Mouse (Mus musculus) left cerebral cortex, postnatal 25 days (tissue): ENCODE results near the gene Igf1r. TPM values are rescaled to one million over a fixed set of nuclear protein-coding genes. Genes with fewer than 3 reads are reported as not detected.
A peak's percentile ranks its signal among the peaks of the same experiment; 100 is the strongest.

ENCODE experiments used
- DNase-seq, 2 experiments: peaks; one replicate each; pipeline ENCODE4 v3.0.0; 2022; ENCODE audit warnings: low spot score in 2 of 2, mixed read lengths in 1 of 2
- intact Hi-C: fragments of 180-260 bp; cut with DNase I; formaldehyde crosslinking; loops from one replicate; pipeline ENCODE4 v1.15.1; 2025
- total RNA-seq, 2 experiments: library from RNA; stranded (reverse); gene quantifications; 2 replicates each; pipeline ENCODE4 v1.2.3; 2021

Igf1r gene
- total RNA-seq, 2 experiments from 2014 or later, result 45.8 to 47.3 TPM

- peak in 1 of 2 experiments; percentile 53 for DNase-seq
- intact Hi-C loops, result no loop called here
Observed at GRCm38 (mm10) chr7:67995276-67995675, 42.6 kb downstream of the Igf1r start.

GRCm38 (mm10) chr7:67996202-67996960 lies 43.8 kb downstream of the Igf1r start:
- intact Hi-C loops, result no loop called here
- DNase-seq, result no peak

- no peak for DNase-seq
- intact Hi-C loops, result no loop called here
Observed at GRCm38 (mm10) chr7:68001269-68001668, 48.6 kb downstream of the Igf1r start.

GRCm38 (mm10) chr7:68006074-68006473 lies 53.4 kb downstream of the Igf1r start:
- DNase-seq, result no peak
- intact Hi-C loops, result no loop called here

- intact Hi-C loops, result no loop called here
- DNase-seq, result no peak
Observed at GRCm38 (mm10) chr7:68006496-68006895, 53.9 kb downstream of the Igf1r start.

GRCm38 (mm10) chr7:68009635-68010034 lies 57.0 kb downstream of the Igf1r start:
- intact Hi-C loops, result no loop called here
- DNase-seq, result no peak

GRCm38 (mm10) chr7:68010168-68010567 lies 57.5 kb downstream of the Igf1r start:
- DNase-seq, result no peak
- intact Hi-C loops, result no loop called here

GRCm38 (mm10) chr7:68010802-68011201 lies 58.2 kb downstream of the Igf1r start:
- intact Hi-C loops, result no loop called here
- DNase-seq, result no peak

GRCm38 (mm10) chr7:68011385-68012122 lies 58.9 kb downstream of the Igf1r start:
- intact Hi-C loops, result no loop called here
- peak in 1 of 2 experiments; percentile 26 for DNase-seq

- DNase-seq, result peak; percentile 24 to 36
- intact Hi-C loops, result no loop called here
Observed at GRCm38 (mm10) chr7:68012123-68012474, 59.5 kb downstream of the Igf1r start.

GRCm38 (mm10) chr7:68014495-68014894 lies 61.9 kb downstream of the Igf1r start:
- no peak for DNase-seq
- intact Hi-C loops, result no loop called here

GRCm38 (mm10) chr7:68015404-68015803 lies 62.8 kb downstream of the Igf1r start:
- intact Hi-C loops, result no loop called here
- no peak for DNase-seq

GRCm38 (mm10) chr7:68018038-68018437 lies 65.4 kb downstream of the Igf1r start:
- intact Hi-C loops, result no loop called here
- DNase-seq, result no peak

- DNase-seq, result no peak
- intact Hi-C loops, result no loop called here
Observed at GRCm38 (mm10) chr7:68020556-68020955, 67.9 kb downstream of the Igf1r start.

GRCm38 (mm10) chr7:68021741-68022140 lies 69.1 kb downstream of the Igf1r start:
- intact Hi-C loops, result no loop called here
- DNase-seq, result no peak

- intact Hi-C loops, result no loop called here
- DNase-seq, result no peak
Observed at GRCm38 (mm10) chr7:68022188-68022587, 69.6 kb downstream of the Igf1r start.

- intact Hi-C loops, result no loop called here
- no peak for DNase-seq
Observed at GRCm38 (mm10) chr7:68023882-68024281, 71.3 kb downstream of the Igf1r start.

- no peak for DNase-seq
- intact Hi-C loops, result no loop called here
Observed at GRCm38 (mm10) chr7:68024625-68025024, 72.0 kb downstream of the Igf1r start.

GRCm38 (mm10) chr7:68025396-68025795 lies 72.8 kb downstream of the Igf1r start:
- intact Hi-C loops, result no loop called here

GRCm38 (mm10) chr7:68026076-68026475 lies 73.4 kb downstream of the Igf1r start:
- DNase-seq, result peak in 1 of 2 experiments; percentile 60
- intact Hi-C loops, result no loop called here

More at GRCm38 (mm10) chr7:68025396-68025795, 72.8 kb downstream of the Igf1r start:
- DNase-seq, result no peak

GRCm38 (mm10) chr7:68028167-68028566 lies 75.5 kb downstream of the Igf1r start:
- intact Hi-C loops, result no loop called here

More at GRCm38 (mm10) chr7:68028167-68028566, 75.5 kb downstream of the Igf1r start:
- DNase-seq, result no peak
